Mouse (Mus musculus) thymus, adult 2 months (tissue): ENCODE measurements at regions not wholly inside any gene's neighbourhood (a gene's known extent, or its start where the extent isn't known, plus 50 kb on each side); places are given as distances from the start of the nearest gene placed in this dataset.

ENCODE experiments used
- CTCF ChIP-seq: fragments of 200-500 bp; IDR thresholded peaks from 2 replicates; pipeline ENCODE4 v1.5.1; 2012; ENCODE audit warnings: mild to moderate bottlenecking, control low read depth, low read length, moderate library complexity, borderline replicate concordance; ENCODE audit not compliant: control insufficient read depth, poor library complexity, insufficient read depth; ENCODE audit errors: extremely low read depth
- POLR2A ChIP-seq: fragments of 200-500 bp; IDR thresholded peaks from 2 replicates; pipeline ENCODE4 v1.6.1; 2012; ENCODE audit warnings: mild to moderate bottlenecking, low read length, control low read depth, moderate library complexity; ENCODE audit not compliant: control insufficient read depth, poor library complexity, insufficient read depth; ENCODE audit errors: extremely low read depth

GRCm38 (mm10) chr12:54316980-54317471 is 113.4 kb upstream of the Egln3 start:
- TF ChIP-seq CTCF (no peak), POLR2A (no peak)
